Mouse (Mus musculus): ENCODE results near the gene Efna5.

Efna5 gene

GRCm38 (mm10) chr17:62608145-62608544 is 273.0 kb downstream of the Efna5 start:
- no peak for DNase-seq (ENCODE audit: low read depth)

GRCm38 (mm10) chr17:62607304-62607914 is 273.7 kb downstream of the Efna5 start:
- DNase-seq (ENCODE audit: low read depth): no peak

GRCm38 (mm10) chr17:62606681-62607080 is 274.4 kb downstream of the Efna5 start:
- DNase-seq (ENCODE audit: low read depth): no peak

- DNase-seq (ENCODE audit: low read depth): no peak
Measured at GRCm38 (mm10) chr17:62604309-62604708, 276.8 kb downstream of the Efna5 start.

- DNase-seq (ENCODE audit: low read depth): no peak
Measured at GRCm38 (mm10) chr17:62603604-62604003, 277.5 kb downstream of the Efna5 start.

- peak; percentile 90 for DNase-seq (ENCODE audit: low read depth)
Measured at GRCm38 (mm10) chr17:62598716-62599490, 282.2 kb downstream of the Efna5 start.

- no peak for DNase-seq (ENCODE audit: low read depth)
Measured at GRCm38 (mm10) chr17:62592436-62593074, 288.6 kb downstream of the Efna5 start.

GRCm38 (mm10) chr17:62591581-62592435 is 289.3 kb downstream of the Efna5 start:
- no peak for DNase-seq (ENCODE audit: low read depth)

GRCm38 (mm10) chr17:62590685-62591460 is 290.2 kb downstream of the Efna5 start:
- DNase-seq (ENCODE audit: low read depth): peak; percentile 31

- no peak for DNase-seq (ENCODE audit: low read depth)
Measured at GRCm38 (mm10) chr17:62580127-62580526, 301.0 kb downstream of the Efna5 start.

GRCm38 (mm10) chr17:62579618-62580017 is 301.5 kb downstream of the Efna5 start:
- no peak for DNase-seq (ENCODE audit: low read depth)

- no peak for DNase-seq (ENCODE audit: low read depth)
Measured at GRCm38 (mm10) chr17:62574499-62575265, 306.4 kb downstream of the Efna5 start.

GRCm38 (mm10) chr17:62570101-62570500 is 311.0 kb downstream of the Efna5 start:
- peak; percentile 35 for DNase-seq (ENCODE audit: low read depth)

- DNase-seq (ENCODE audit: low read depth): no peak
Measured at GRCm38 (mm10) chr17:62568019-62568418, 313.1 kb downstream of the Efna5 start.

- DNase-seq (ENCODE audit: low read depth): no peak
Measured at GRCm38 (mm10) chr17:62565632-62566031, 315.5 kb downstream of the Efna5 start.

GRCm38 (mm10) chr17:62562439-62562838 is 318.7 kb downstream of the Efna5 start:
- DNase-seq (ENCODE audit: low read depth): no peak

GRCm38 (mm10) chr17:62557215-62557614 is 323.9 kb downstream of the Efna5 start:
- DNase-seq (ENCODE audit: low read depth): peak; percentile 60
